Mouse (Mus musculus) ES-Bruce4 (cell line): ENCODE results near the gene Pth.

ENCODE experiments used
- CTCF ChIP-seq: IDR thresholded peaks from one replicate; pipeline ENCODE4 v1.8.1; 2011; ENCODE audit warnings: low read depth, low read length
- EP300 ChIP-seq: IDR thresholded peaks from 2 replicates; pipeline ENCODE4 v1.6.1; 2011; ENCODE audit warnings: low read depth, low read length; ENCODE audit not compliant: insufficient read depth
- POLR2A ChIP-seq: IDR thresholded peaks from one replicate; pipeline ENCODE4 v1.8.1; 2011; ENCODE audit warnings: low read length; ENCODE audit not compliant: insufficient read depth

DNA sequence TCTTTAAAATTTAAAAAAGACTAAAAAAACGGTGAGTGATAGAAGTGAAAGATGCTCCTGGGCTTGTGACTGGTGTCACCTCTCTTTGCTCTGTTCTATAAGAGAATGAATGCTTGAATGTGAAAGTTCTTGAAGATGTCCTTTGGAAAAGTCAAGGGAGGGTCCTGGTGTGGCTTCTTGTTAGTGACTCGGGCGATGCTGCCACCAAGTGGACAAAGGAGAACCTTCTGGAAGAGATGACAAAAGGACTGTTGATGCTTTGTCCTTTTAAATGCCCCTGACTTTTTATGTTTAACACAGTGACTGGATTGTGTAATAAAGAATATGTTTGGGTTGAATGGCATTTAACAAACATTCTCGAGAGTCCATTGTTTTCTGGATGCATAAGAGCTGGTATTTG, 45.9 kb upstream of the Pth start:
- TF ChIP-seq EP300 (no peak), POLR2A (no peak), CTCF (peak; percentile 59)
